Mouse (Mus musculus): ENCODE data around the gene Csf3.

DNA sequence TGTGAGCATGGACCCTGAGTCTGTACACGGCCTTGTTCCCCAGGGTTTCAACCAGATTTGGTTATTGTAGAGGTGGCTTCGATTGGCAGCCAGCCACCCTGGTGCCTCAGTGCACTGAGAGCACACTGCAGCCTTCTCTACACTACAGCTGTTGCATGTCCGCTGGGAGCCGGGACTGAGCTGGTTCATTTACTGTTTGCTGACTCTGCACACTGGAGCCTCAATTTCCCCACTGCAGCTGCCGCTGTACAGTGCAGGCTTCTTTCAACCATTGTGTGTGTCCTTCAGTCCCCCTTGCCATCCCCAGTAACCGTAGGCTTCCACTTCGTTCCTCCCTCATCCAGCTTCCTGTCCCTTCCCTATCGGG is 38.9 kb downstream of the Csf3 start:
- no peak for TF ChIP-seq POLR2A (IDR thresholded peaks at IDR 0.05; ENCODE audit: borderline replicate concordance, control insufficient read depth, low read depth, low read length)
- TF ChIP-seq CTCF (IDR thresholded peaks at IDR 0.05; ENCODE audit: control insufficient read depth, insufficient read depth, low read length): no peak
